Mouse (Mus musculus): ENCODE results near the gene Agmat. TPM values are rescaled to one million over a fixed set of nuclear protein-coding genes. Genes with fewer than 3 reads are reported as not detected.

The Agmat gene
- not detected in 2 replicates for polyA plus RNA-seq (2016; fragmentation: Nextera tagmentation; extraction: Ambion mirVana)

- 0 out of 2 replicates have a peak within 1 kb of the TSS, but pooled peaks have one; percentile 42 for H3K27ac ChIP-seq
- H3K9me3 ChIP-seq (replicated peaks): no peaks in the 10 kb centered on the region
- peaks cover 9% of the 10 kb centered on the region for H3K27me3 ChIP-seq (ENCODE audit: low read depth, poor library complexity, severe bottlenecking)
- DNase-seq (ENCODE audit: low spot score): no peak
- 21% methylated on average over 25 of the region's 25 CpGs for WGBS
- no peaks in the 10 kb centered on the region for H3K36me3 ChIP-seq
- H3K4me1 ChIP-seq: peaks cover 10% of the 10 kb centered on the region; the same call in 1 of the 2 replicates
- H3K4me3 ChIP-seq: no peak within 1 kb of the TSS
Measured at GRCm38 (mm10) chr4:141746578-141747346, at the start of gene Agmat. TSS of gene Agmat (plus strand) at chr4:141746672.

- WGBS: 94% methylated on average over 2 of the region's 2 CpGs
- DNase-seq (ENCODE audit: low spot score): no peak
- Histone ChIP-seq H3K36me3 (peaks cover 100% of the 10 kb centered on the region), H3K27me3 (ENCODE audit: low read depth, poor library complexity, severe bottlenecking) (no peaks in the 10 kb centered on the region), H3K4me1 (no peaks in the 10 kb centered on the region), H3K9me3 (replicated peaks) (no peaks in the 10 kb centered on the region), H3K4me3 (no peak overlapping the region), H3K27ac (no peak overlapping the region)
Measured at GRCm38 (mm10) chr4:141704625-141705024, 41.8 kb upstream of the Agmat start.

GRCm38 (mm10) chr4:141705331-141705730 lies 41.1 kb upstream of the Agmat start:
- H3K4me3 ChIP-seq: no peak overlapping the region
- peaks cover 100% of the 10 kb centered on the region for H3K36me3 ChIP-seq
- no peaks in the 10 kb centered on the region for H3K9me3 ChIP-seq (replicated peaks)
- no peak overlapping the region for H3K27ac ChIP-seq
- no peaks in the 10 kb centered on the region for H3K4me1 ChIP-seq
- H3K27me3 ChIP-seq (ENCODE audit: low read depth, poor library complexity, severe bottlenecking): no peaks in the 10 kb centered on the region
- DNase-seq (ENCODE audit: low spot score): no peak
- 98% methylated on average over 4 of the region's 4 CpGs for WGBS

DNA sequence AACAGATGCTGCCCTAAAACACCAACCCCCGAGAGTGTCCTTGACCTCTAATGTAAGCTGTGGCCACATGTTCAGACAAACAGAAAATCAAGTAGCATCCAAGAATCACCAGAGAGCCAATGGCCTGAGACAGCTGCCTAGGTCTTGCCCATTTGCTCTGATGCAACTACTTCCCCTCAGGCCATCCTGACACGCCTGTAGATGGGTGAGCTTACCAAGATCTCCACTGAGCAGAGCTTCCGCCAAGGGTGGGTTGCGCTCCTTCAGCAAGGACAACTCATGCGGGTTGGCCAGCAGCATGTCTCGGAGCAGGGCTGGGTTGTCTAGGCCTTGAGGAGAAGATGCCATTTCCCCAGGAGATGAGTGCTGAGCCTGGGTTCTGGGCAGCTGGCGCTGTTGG lies 38.5 kb upstream of the Agmat start:
- Histone ChIP-seq H3K36me3 (peaks cover 100% of the 10 kb centered on the region), H3K9me3 (replicated peaks) (no peaks in the 10 kb centered on the region), H3K4me1 (no peaks in the 10 kb centered on the region), H3K27ac (no peak overlapping the region), H3K27me3 (ENCODE audit: low read depth, poor library complexity, severe bottlenecking) (no peaks in the 10 kb centered on the region), H3K4me3 (no peak overlapping the region)
- DNase-seq (ENCODE audit: low spot score): no peak
- WGBS: 93% methylated on average over 7 of the region's 7 CpGs

GRCm38 (mm10) chr4:141708971-141709370 lies 37.5 kb upstream of the Agmat start:
- WGBS: 96% methylated on average over 2 of the region's 2 CpGs
- Histone ChIP-seq H3K27ac (no peak overlapping the region), H3K4me3 (no peak overlapping the region), H3K4me1 (peaks cover 6% of the 10 kb centered on the region), H3K9me3 (replicated peaks) (no peaks in the 10 kb centered on the region), H3K36me3 (peaks cover 100% of the 10 kb centered on the region), H3K27me3 (ENCODE audit: low read depth, poor library complexity, severe bottlenecking) (no peaks in the 10 kb centered on the region)
- DNase-seq (ENCODE audit: low spot score): no peak

- Histone ChIP-seq H3K4me3 (no peak overlapping the region), H3K27me3 (ENCODE audit: low read depth, poor library complexity, severe bottlenecking) (no peaks in the 10 kb centered on the region), H3K4me1 (peaks cover 28% of the 10 kb centered on the region), H3K9me3 (replicated peaks) (no peaks in the 10 kb centered on the region), H3K27ac (no peak overlapping the region), H3K36me3 (peaks cover 78% of the 10 kb centered on the region)
- 93% methylated on average over 1 of the region's 1 CpGs for WGBS
- no peak for DNase-seq (ENCODE audit: low spot score)
Measured at GRCm38 (mm10) chr4:141711250-141711649, 35.2 kb upstream of the Agmat start.

- WGBS: 67% methylated on average over 5 of the region's 5 CpGs
- no peak overlapping the region for H3K4me3 ChIP-seq
- peaks cover 75% of the 10 kb centered on the region for H3K36me3 ChIP-seq
- peaks cover 28% of the 10 kb centered on the region for H3K4me1 ChIP-seq
- no peaks in the 10 kb centered on the region for H3K27me3 ChIP-seq (ENCODE audit: low read depth, poor library complexity, severe bottlenecking)
- H3K27ac ChIP-seq: no peak overlapping the region
- H3K9me3 ChIP-seq (replicated peaks): no peaks in the 10 kb centered on the region
- DNase-seq (ENCODE audit: low spot score): no peak
Measured at GRCm38 (mm10) chr4:141713598-141714142, 32.8 kb upstream of the Agmat start.

GRCm38 (mm10) chr4:141715027-141715426 lies 31.4 kb upstream of the Agmat start:
- Histone ChIP-seq H3K9me3 (replicated peaks) (no peaks in the 10 kb centered on the region), H3K27me3 (ENCODE audit: low read depth, poor library complexity, severe bottlenecking) (no peaks in the 10 kb centered on the region), H3K36me3 (peaks cover 70% of the 10 kb centered on the region), H3K27ac (peak overlapping the region; percentile 36; the same call in 1 of the 2 replicates), H3K4me1 (peaks cover 28% of the 10 kb centered on the region), H3K4me3 (no peak overlapping the region; the same call in 1 of the 2 replicates)
- DNase-seq (ENCODE audit: low spot score): peak; percentile 40
- 48% methylated on average over 2 of the region's 2 CpGs for WGBS

DNA sequence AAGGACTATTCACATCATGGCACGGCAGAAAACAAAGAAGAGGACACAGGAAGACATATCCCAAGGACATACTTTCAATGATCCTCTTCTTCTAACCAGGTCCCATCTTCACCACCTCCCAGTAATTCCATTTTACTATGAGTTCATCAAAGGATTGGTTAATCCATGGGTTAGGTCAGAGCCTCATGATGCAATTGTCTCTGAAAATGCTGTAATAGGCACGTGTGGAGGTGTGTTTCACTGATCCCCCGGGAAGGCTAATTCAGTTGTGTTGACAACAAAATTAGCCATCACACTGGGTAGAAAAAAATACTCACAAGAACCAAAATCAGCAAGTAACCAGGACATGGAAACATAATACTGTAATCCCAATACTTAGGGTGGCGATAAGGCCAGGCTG lies 28.8 kb upstream of the Agmat start:
- Histone ChIP-seq H3K4me3 (no peak overlapping the region), H3K36me3 (peaks cover 55% of the 10 kb centered on the region), H3K9me3 (replicated peaks) (no peaks in the 10 kb centered on the region), H3K27ac (no peak overlapping the region), H3K27me3 (ENCODE audit: low read depth, poor library complexity, severe bottlenecking) (no peaks in the 10 kb centered on the region), H3K4me1 (peaks cover 42% of the 10 kb centered on the region)
- WGBS: 91% methylated on average over 4 of the region's 4 CpGs
- no peak for DNase-seq (ENCODE audit: low spot score)

- Histone ChIP-seq H3K36me3 (peaks cover 41% of the 10 kb centered on the region), H3K27me3 (ENCODE audit: low read depth, poor library complexity, severe bottlenecking) (no peaks in the 10 kb centered on the region), H3K27ac (no peak overlapping the region), H3K4me3 (no peak overlapping the region), H3K9me3 (replicated peaks) (no peaks in the 10 kb centered on the region), H3K4me1 (peaks cover 38% of the 10 kb centered on the region)
- WGBS: 93% methylated on average over 1 of the region's 1 CpGs
- no peak for DNase-seq (ENCODE audit: low spot score)
Measured at GRCm38 (mm10) chr4:141719304-141719703, 27.2 kb upstream of the Agmat start.

- peak overlapping the region; percentile 100; the same call in 1 of the 2 replicates for H3K4me3 ChIP-seq
- H3K27ac ChIP-seq: no peak overlapping the region
- peaks cover 23% of the 10 kb centered on the region for H3K4me1 ChIP-seq
- peaks cover 41% of the 10 kb centered on the region for H3K36me3 ChIP-seq
- H3K9me3 ChIP-seq (replicated peaks): no peaks in the 10 kb centered on the region
- DNase-seq (ENCODE audit: low spot score): no peak
- no peaks in the 10 kb centered on the region for H3K27me3 ChIP-seq (ENCODE audit: low read depth, poor library complexity, severe bottlenecking)
- 86% methylated on average over 6 of the region's 6 CpGs for WGBS
Measured at GRCm38 (mm10) chr4:141720761-141721523, 25.5 kb upstream of the Agmat start.

DNA sequence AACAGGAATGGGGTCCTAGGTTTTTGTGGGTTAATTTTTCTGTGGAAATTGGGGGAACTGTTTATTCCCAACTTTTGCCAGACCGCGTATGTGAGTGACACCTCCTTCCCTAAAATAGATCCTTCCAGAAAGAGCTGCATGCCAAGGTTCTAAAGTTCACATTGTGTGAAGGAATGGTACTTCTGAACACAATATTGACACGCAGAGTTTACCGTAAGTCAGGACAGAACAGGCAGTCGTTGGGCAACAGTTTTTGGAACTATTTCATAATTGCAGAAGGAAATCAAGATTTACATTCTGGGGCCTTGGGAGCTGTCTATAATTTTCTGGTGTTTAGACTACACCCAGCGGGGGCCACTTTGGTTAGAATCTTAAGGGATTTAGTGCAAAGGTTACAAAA lies 24.5 kb upstream of the Agmat start:
- H3K27ac ChIP-seq: no peak overlapping the region
- H3K4me3 ChIP-seq: peak overlapping the region; percentile 100
- H3K4me1 ChIP-seq: peaks cover 20% of the 10 kb centered on the region
- H3K27me3 ChIP-seq (ENCODE audit: low read depth, poor library complexity, severe bottlenecking): no peaks in the 10 kb centered on the region
- no peaks in the 10 kb centered on the region for H3K9me3 ChIP-seq (replicated peaks)
- 83% methylated on average over 6 of the region's 6 CpGs for WGBS
- peaks cover 36% of the 10 kb centered on the region for H3K36me3 ChIP-seq
- DNase-seq (ENCODE audit: low spot score): no peak
